Mouse (Mus musculus): Measurements from ENCODE around the gene Morn2.
"Not testable (repeated sequence)": the region's sequence is repeated elsewhere in the genome, so short reads cannot be mapped to it uniquely, and the experiment has no call there.

Gene Morn2

GRCm38 (mm10) chr17:80290074-80290657 is at the start of gene Morn2, which contains the start of gene Dhx57:
TSS of gene Morn2 (plus strand) at chr17:80290203.
TSS of gene Dhx57 (minus strand) at chr17:80290476.
- H3K36me3 ChIP-seq (ENCODE audit: control insufficient read depth, insufficient read depth, low read length, poor library complexity, severe bottlenecking) = no peaks in the 10 kb centered on the region
- H3K27me3 ChIP-seq (ENCODE audit: control insufficient read depth, insufficient read depth, low read length, poor library complexity, severe bottlenecking) = no peaks in the 10 kb centered on the region
- DNase-seq (ENCODE audit: low read depth, low spot score) = peak; percentile 95

- DNase-seq (ENCODE audit: low read depth, low spot score) = no peak
- no peaks in the 10 kb centered on the region for H3K27me3 ChIP-seq (ENCODE audit: control insufficient read depth, insufficient read depth, low read length, poor library complexity, severe bottlenecking)
Measured at GRCm38 (mm10) chr17:80241594-80241993, 48.4 kb upstream of the Morn2 start.

DNA sequence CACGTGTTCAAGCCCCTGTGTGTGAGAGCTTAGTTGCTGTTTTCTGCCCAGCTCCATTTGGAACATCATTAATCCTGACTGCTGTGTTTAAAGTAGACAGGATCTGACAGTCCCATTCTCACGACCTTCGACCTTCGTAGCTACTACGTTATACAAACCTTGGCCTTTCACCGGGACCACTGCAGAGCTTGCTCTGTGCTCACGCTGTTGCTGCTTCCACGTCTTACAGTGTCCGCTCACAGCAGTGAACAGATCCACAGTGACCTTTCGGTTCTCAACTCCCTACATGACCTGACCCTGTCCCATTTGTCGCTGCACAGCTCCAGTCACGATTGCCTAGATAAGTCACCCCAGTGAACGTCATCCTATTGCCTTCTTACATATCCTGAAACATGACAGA is 46.9 kb upstream of the Morn2 start:
- no peak for DNase-seq (ENCODE audit: low read depth, low spot score)
- H3K27me3 ChIP-seq (ENCODE audit: control insufficient read depth, insufficient read depth, low read length, poor library complexity, severe bottlenecking) = no peaks in the 10 kb centered on the region
- H3K36me3 ChIP-seq (ENCODE audit: control insufficient read depth, insufficient read depth, low read length, poor library complexity, severe bottlenecking) = peaks cover 14% of the 10 kb centered on the region

More at GRCm38 (mm10) chr17:80241594-80241993, 48.4 kb upstream of the Morn2 start:
- H3K36me3 ChIP-seq (ENCODE audit: control insufficient read depth, insufficient read depth, low read length, poor library complexity, severe bottlenecking) = peaks cover 12% of the 10 kb centered on the region

DNA sequence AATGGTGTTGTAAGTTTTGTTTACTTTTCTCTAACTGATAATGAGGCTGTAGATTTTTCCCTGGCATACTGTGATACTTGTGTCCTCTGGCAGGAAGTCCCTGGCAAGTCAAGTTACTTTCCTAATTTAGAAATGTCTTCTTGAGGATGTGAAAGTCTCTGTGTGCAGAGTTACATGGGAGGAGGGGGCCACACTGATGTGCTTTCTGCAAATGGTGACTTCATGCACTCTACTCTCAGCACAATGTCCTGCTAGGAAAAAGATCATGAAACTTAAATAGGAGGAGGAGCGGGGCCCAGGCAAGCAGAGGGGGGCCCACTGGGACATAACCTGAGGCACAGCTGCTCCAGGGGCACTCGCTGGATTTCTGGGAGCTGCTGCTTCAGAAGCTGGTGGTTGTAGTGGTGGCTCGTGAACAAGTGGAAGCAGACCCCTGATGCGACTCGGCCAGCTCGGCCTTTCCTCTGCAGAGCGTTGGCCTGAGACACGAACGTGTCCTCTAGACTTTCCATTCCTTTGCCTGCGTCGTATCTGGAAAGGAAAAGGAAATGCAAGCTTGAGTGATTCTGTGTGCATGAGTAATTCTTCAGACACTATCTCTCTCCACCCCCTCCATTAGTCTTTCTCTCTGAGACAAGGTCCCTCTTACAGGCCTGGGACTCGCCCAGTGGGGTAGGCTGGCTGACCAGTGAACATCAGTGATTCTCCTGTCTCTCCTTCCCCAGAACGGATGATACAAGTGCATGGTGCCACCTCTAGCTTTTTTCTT is 37.1 kb upstream of the Morn2 start:
- Histone ChIP-seq H3K27me3 (ENCODE audit: control insufficient read depth, insufficient read depth, low read length, poor library complexity, severe bottlenecking) (no peaks in the 10 kb centered on the region), H3K36me3 (ENCODE audit: control insufficient read depth, insufficient read depth, low read length, poor library complexity, severe bottlenecking) (peaks cover 19% of the 10 kb centered on the region)
- DNase-seq (ENCODE audit: low read depth, low spot score) = peak; percentile 57

GRCm38 (mm10) chr17:80254421-80254820 is 35.6 kb upstream of the Morn2 start:
- H3K36me3 ChIP-seq (ENCODE audit: control insufficient read depth, insufficient read depth, low read length, poor library complexity, severe bottlenecking) = peaks cover 19% of the 10 kb centered on the region
- no peaks in the 10 kb centered on the region for H3K27me3 ChIP-seq (ENCODE audit: control insufficient read depth, insufficient read depth, low read length, poor library complexity, severe bottlenecking)
- DNase-seq (ENCODE audit: low read depth, low spot score) = peak; percentile 15

DNA sequence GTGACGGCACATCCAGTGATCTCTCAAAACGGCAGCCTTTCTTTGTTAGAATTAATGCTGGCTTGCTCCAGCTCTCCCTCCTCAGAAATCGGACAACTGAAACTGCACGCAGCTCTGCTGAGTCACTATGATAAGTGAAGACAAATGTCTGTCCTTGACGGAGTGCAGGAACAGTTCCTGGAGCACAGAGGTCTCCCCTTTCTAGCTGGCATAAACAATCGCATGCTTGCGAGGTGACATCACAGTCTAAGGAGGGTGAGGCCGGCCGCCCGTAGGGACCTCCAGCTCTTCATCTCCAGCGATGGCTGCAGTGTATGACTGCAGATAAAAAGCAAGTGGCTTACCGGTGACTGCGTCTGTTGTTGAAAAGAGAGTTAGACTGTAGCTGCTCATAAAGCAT is 34.8 kb upstream of the Morn2 start:
- Histone ChIP-seq H3K36me3 (ENCODE audit: control insufficient read depth, insufficient read depth, low read length, poor library complexity, severe bottlenecking) (peaks cover 16% of the 10 kb centered on the region), H3K27me3 (ENCODE audit: control insufficient read depth, insufficient read depth, low read length, poor library complexity, severe bottlenecking) (no peaks in the 10 kb centered on the region)
- no peak for DNase-seq (ENCODE audit: low read depth, low spot score)

GRCm38 (mm10) chr17:80267065-80267464 is 22.9 kb upstream of the Morn2 start:
- no peak for DNase-seq (ENCODE audit: low read depth, low spot score)
- peaks cover 15% of the 10 kb centered on the region for H3K36me3 ChIP-seq (ENCODE audit: control insufficient read depth, insufficient read depth, low read length, poor library complexity, severe bottlenecking)
- no peaks in the 10 kb centered on the region for H3K27me3 ChIP-seq (ENCODE audit: control insufficient read depth, insufficient read depth, low read length, poor library complexity, severe bottlenecking)

DNA sequence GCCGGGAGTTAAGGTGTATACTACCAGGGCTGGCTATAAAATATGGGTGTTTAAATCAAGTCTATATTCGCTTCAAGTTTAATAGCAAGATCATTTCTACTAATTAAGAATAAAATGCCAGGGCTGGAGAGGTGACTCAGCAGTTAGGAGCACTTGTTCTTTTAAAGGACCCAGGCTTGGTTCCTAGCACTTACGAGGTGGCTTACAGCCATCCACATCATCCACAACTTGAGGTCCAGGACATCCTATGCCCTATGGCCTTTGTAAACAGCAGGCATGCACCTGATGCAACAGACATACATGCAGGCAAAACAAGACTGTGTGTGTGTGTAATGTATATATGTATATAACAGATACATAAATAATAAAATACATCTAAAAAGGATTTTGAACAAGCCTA is 21.9 kb upstream of the Morn2 start:
- Histone ChIP-seq H3K36me3 (ENCODE audit: control insufficient read depth, insufficient read depth, low read length, poor library complexity, severe bottlenecking) (peaks cover 19% of the 10 kb centered on the region), H3K27me3 (ENCODE audit: control insufficient read depth, insufficient read depth, low read length, poor library complexity, severe bottlenecking) (no peaks in the 10 kb centered on the region)
- DNase-seq (ENCODE audit: low read depth, low spot score) = no peak

DNA sequence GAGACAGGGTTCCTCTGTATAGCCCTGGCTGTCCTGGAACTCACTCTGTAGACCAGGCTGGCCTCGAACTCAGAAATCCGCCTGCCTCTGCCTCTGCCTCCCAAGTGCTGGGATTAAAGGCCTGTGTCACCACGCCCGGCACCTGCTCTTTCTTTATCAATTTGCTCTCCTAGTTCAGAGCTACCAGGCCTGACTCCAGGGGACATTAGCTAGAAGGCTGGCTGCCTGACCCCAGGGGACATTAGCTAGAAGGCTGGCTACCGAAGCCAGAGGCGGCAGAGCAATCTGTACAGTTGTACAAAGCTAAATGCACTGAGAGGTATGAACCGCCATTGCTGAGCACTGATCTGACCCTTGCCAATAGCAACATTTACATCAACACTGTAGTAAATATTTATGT is 19.4 kb upstream of the Morn2 start:
- H3K36me3 ChIP-seq (ENCODE audit: control insufficient read depth, insufficient read depth, low read length, poor library complexity, severe bottlenecking) = peaks cover 16% of the 10 kb centered on the region
- H3K27me3 ChIP-seq (ENCODE audit: control insufficient read depth, insufficient read depth, low read length, poor library complexity, severe bottlenecking); DNase-seq (ENCODE audit: low read depth, low spot score): not testable (repeated sequence)

DNA sequence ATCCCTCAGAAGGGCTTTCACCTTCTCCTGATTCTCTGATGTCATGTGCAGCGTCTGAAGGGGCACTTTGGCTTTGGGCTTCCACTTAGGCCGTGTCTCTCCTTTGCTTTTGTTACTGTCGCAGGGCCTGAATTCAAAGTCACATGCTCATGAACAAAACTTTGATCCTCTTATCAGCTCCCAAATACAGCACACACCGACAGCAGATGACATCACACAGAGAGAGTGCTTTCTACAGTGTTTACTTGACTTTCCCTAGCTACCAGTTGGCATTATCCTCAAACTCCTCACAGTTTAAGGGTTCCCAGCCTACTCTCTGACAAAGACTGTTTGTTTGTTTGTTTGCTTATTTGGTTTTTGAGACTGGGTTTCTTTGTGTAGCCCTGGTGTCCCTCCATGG is 11.7 kb upstream of the Morn2 start:
- no peak for DNase-seq (ENCODE audit: low read depth, low spot score)
- H3K27me3 ChIP-seq (ENCODE audit: control insufficient read depth, insufficient read depth, low read length, poor library complexity, severe bottlenecking) = no peaks in the 10 kb centered on the region
- H3K36me3 ChIP-seq (ENCODE audit: control insufficient read depth, insufficient read depth, low read length, poor library complexity, severe bottlenecking) = peaks cover 15% of the 10 kb centered on the region; the same call in 1 of the 2 replicates

DNA sequence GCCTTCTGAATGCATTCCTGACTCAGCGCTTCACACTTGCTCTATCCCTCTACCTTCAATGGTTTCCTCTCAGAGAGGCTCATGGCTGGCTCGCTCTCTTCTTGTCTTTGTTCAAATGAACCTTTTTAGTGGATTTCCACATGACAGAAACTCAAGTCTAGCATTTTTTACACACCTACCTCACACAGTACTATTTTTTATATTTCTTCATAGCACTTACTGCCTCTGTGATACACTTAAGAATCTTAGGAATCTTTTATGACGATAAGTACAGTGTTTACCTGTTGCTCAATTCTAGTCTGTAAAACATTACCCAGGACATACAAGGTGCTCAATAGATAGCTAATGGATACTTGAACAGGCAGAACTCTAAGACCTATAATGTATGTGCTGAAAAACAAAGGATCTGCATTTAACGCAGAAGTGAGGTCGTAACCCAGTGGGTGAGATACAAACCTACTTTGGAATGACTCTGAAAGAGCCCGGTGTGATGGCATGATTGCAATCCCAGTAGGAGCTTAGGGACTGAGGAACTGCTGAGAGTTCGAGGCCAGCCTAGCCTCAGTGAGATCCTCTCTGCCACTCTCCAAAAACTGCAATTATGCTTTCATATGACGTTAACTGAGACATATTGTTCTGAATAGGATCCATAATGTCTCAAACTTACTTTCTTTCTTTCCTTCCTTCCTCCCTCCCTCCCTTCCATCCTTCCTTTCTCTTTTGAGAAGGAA is 10.5 kb upstream of the Morn2 start:
- DNase-seq (ENCODE audit: low read depth, low spot score) = no peak
- Histone ChIP-seq H3K27me3 (ENCODE audit: control insufficient read depth, insufficient read depth, low read length, poor library complexity, severe bottlenecking) (no peaks in the 10 kb centered on the region), H3K36me3 (ENCODE audit: control insufficient read depth, insufficient read depth, low read length, poor library complexity, severe bottlenecking) (peaks cover 13% of the 10 kb centered on the region)

DNA sequence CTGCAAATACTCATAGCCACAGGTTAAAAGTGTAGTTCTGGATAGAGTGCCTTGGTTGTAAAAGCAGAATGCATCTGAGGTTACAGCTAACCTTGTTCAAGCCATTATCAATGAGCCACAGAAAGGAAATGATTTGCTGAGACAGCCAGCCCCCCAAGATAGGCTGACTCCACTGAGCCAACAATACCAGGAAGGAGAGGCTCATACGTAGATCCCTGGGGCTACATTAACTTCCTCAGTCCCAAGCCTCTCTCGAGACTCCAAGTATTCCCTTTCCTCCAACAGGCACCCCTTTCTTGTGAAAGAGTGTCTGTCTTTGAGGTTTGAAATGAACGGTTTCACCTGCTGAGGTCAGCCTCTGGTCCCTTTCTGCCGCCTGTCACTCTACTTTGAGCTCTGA is 5.6 kb upstream of the Morn2 start:
- Histone ChIP-seq H3K27me3 (ENCODE audit: control insufficient read depth, insufficient read depth, low read length, poor library complexity, severe bottlenecking) (no peaks in the 10 kb centered on the region), H3K36me3 (ENCODE audit: control insufficient read depth, insufficient read depth, low read length, poor library complexity, severe bottlenecking) (peaks cover 4% of the 10 kb centered on the region)
- DNase-seq (ENCODE audit: low read depth, low spot score) = no peak

GRCm38 (mm10) chr17:80288012-80288411 is 2.0 kb upstream of the Morn2 start:
- peak; percentile 44 for DNase-seq (ENCODE audit: low read depth, low spot score)

DNA sequence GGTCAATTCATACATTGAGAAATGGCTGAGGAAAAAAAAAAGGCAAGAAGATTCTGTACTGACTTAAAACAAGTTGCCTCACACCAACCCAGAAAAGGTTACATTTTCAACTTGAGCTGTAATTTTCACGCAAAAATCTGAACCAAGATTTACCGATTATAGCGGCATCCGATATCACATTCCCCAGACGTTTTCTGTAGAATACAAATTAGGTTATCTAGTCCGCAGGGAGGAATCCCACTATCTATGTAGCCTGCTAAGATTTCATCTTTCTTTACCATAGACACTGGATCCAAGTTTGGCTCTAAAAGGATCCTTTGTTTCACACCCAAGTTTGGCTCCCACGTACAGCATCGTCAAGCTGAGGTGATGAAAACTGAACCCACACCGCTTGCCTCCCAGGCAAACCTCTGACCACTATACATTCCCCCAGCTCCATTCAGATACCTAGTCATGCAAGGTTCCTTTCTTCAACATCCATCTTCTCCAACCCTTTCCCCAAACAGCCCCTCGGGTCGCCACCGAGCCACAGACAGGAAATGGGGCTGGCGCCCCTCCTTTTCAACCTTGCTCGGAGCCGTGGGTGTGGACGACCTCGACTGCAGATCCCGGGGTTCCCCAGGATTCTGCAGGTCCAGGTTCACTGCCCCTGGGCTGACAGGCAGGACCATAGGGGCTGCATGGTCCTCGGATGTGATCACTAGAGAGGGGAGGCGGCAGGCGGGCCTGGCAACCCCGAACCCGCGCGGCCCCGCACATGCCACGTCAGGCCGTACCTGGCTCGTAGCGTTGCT is 526 bp upstream of the Morn2 start:
- no peak for DNase-seq (ENCODE audit: low read depth, low spot score)
- Histone ChIP-seq H3K36me3 (ENCODE audit: control insufficient read depth, insufficient read depth, low read length, poor library complexity, severe bottlenecking) (no peaks in the 10 kb centered on the region), H3K27me3 (ENCODE audit: control insufficient read depth, insufficient read depth, low read length, poor library complexity, severe bottlenecking) (no peaks in the 10 kb centered on the region)

More at GRCm38 (mm10) chr17:80288012-80288411, 2.0 kb upstream of the Morn2 start:
- Histone ChIP-seq H3K27me3 (ENCODE audit: control insufficient read depth, insufficient read depth, low read length, poor library complexity, severe bottlenecking) (no peaks in the 10 kb centered on the region), H3K36me3 (ENCODE audit: control insufficient read depth, insufficient read depth, low read length, poor library complexity, severe bottlenecking) (no peaks in the 10 kb centered on the region; the same call in 1 of the 2 replicates)

All from splenic B cell, adult 2 months (primary cell).